Mouse (Mus musculus) olfactory bulb, adult 2 months (tissue): ENCODE measurements around the gene Ptgfr.

Experiments
- CTCF ChIP-seq: fragments of 200-500 bp; IDR thresholded peaks from 2 replicates; pipeline ENCODE4 v1.5.1; 2012; ENCODE audit warnings: low read depth, mild to moderate bottlenecking, low read length, moderate library complexity; ENCODE audit not compliant: insufficient read depth
- POLR2A ChIP-seq: fragments of 200-500 bp; IDR thresholded peaks from 2 replicates; pipeline ENCODE4 v1.6.1; 2012; ENCODE audit warnings: mild to moderate bottlenecking, low read depth, low read length, moderate library complexity; ENCODE audit not compliant: insufficient read depth

DNA sequence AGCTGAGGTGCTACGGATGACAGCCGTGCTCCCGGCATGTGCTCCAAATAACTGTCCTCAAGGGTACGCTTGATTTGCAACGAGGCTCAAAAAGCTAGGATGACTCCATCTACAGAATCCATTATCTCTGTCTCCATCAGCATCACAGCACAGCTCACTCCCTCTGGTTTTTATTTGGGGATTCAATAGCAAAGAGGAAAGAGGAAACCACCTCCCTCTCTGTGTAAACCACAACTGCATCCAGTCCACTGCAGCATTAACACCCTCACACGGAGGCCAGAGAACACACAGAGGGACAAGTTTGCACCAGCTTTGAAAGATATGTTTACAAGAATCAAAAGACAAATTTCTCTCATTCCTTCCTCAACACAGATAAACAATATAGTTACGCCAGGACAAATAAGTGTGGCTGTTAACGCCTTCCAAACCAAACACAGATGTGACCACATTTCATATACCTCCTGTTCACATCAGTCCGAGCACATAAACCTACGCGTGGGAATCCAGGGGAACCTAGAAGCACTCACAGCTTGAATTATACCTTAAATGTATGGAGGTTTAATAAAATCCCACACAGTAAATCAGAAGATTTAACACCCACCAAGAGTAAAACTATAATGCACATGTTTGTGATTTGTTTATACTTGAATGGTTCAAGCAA is 9.3 kb downstream of the Ptgfr start:
- no peak for TF ChIP-seq CTCF
- no peak for TF ChIP-seq POLR2A
